Mouse (Mus musculus) c-Kit-negative CD71-positive TER-119-positive erythroid progenitor cells, embryonic 14.5 days (primary cell): ENCODE measurements around the gene Nfkbia.

Experiments
- DNase-seq: peaks from one replicate; pipeline ENCODE4 v3.0.0-alpha.2; 2013; ENCODE audit warnings: low read depth, low spot score

Gene Nfkbia

DNA sequence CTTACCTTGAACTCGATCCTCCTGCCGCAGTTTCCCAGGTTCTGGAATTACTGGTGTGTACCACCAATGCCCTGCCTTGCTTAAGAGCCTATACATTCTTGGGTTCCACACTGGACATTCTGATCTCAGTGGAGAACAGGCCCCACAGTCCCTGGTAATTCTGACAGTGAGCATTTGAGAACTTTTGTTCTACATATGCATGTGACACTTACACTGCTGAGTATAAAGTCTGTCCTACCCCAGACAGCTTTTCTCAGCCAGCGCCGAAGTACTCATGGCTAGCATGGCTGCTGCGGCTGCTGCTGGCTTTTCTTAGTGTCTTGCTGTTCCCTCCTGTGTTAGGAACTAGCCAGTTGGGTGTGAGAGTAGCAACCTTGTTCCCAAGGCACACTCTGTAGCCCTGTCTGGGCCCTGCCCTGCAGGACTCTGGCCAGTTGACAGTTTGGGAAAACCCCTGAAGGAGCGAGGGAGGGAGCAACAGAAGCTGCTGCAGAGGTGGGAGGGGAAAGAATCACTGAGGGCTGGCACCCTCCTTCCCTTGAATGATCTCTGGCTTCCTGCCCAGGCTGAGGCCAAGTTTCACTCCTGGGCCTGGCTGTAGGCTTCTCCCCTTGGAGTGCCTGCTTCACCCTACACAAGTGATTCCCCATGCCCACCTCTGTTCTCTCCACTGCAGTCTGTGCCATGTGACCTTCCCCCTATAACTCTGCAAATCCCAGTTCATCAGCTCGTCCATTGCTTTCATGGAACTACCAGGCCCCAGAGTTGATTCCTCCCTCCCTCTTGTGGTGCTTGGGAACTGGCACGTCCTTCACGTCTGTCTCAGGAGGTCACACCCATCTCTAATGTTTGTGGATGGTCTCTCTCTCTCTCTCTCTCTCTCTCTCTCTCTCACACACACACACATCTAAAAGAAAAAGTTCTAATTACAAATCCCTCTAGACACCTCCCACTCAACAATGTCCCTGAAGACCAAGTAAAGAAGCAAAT is 49.3 kb downstream of the Nfkbia start:
- DNase-seq: no peak

DNA sequence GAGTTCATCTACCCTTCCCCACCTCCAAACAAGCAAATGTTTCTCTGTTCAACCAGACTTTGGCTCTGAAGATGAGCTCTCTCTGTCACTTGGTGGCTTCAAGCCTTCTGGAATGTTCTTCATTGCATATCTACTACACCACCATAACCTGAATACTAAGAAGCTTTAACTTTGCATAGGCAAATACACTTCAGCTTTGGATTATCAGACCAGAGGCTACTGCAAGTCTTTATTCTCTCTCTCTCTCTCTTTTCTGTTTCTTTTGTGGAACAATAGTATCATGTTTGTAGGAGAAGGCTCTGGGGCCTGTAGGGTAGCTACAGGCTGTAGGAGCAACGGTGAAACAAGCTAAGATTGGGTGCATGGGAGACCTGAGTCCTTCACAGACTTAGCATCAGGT is 50.2 kb downstream of the Nfkbia start:
- DNase-seq: no peak

DNA sequence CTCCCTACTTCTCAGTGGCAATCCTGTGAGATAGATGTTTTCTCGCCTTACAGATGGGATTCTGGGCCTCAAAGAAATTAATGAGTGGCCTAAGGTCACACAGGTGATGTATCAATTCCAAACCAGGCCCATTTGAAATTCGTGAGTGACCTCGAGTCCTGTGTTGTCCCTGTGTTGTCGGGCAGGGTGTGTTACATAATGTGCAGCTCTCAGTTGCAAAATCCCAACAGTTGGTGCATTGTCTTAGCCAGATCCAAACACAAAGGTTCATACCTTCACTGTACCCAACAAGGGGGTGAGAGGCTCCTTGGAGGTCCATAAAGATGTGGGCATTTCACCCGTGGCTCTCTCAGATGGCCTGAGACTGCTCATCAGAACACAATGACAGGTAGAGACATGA is 52.0 kb downstream of the Nfkbia start:
- no peak for DNase-seq
